Mouse (Mus musculus) heart, postnatal 0 days (tissue): ENCODE measurements at regions not wholly inside any gene's neighbourhood (a gene's known extent, or its start where the extent isn't known, plus 50 kb on each side); places are given as distances from the start of the nearest gene placed in this dataset.

Source experiments
- ATAC-seq: fragments of 200-750 bp; cut with Nextera tagmentation; 2 replicates; pipeline ENCODE4 v1.8.0; 2017; ENCODE audit warnings: low read depth, moderate number of reproducible peaks, moderate library complexity; ENCODE audit not compliant: insufficient read depth
- DNase-seq: peaks from one replicate; pipeline ENCODE4 v3.0.0-alpha.2; 2016; ENCODE audit warnings: low spot score
- H3K27ac ChIP-seq: fragments of 300-500 bp; sonication (generic); 2 replicates; pipeline ENCODE4 v1.5.1; 2014; ENCODE audit warnings: low read depth, mild to moderate bottlenecking
- H3K27me3 ChIP-seq: fragments of 300-500 bp; sonication (generic); 2 replicates; pipeline ENCODE4 v1.6.1; 2014; ENCODE audit warnings: low read length, mixed read lengths; ENCODE audit not compliant: control insufficient read depth, insufficient read depth
- H3K36me3 ChIP-seq: fragments of 300-500 bp; sonication (generic); replicated peaks from 2 replicates; pipeline ENCODE4 v1.6.1; 2014; ENCODE audit warnings: low read length, mixed read lengths; ENCODE audit not compliant: control insufficient read depth, insufficient read depth
- H3K4me1 ChIP-seq: fragments of 300-500 bp; sonication (generic); 2 replicates; pipeline ENCODE4 v1.6.1; 2014; ENCODE audit warnings: antibody characterized with exemption; ENCODE audit not compliant: control insufficient read depth, insufficient read depth
- H3K4me2 ChIP-seq: fragments of 300-500 bp; sonication (generic); 2 replicates; pipeline ENCODE4 v1.6.1; 2014; ENCODE audit warnings: low read depth, mild to moderate bottlenecking, low read length, moderate library complexity
- H3K4me3 ChIP-seq: fragments of 300-500 bp; sonication (generic); 2 replicates; pipeline ENCODE4 v1.5.1; 2014; ENCODE audit warnings: low read depth, low read length
- H3K9ac ChIP-seq: fragments of 300-500 bp; sonication (generic); replicated peaks from 2 replicates; pipeline ENCODE4 v1.6.1; 2014; ENCODE audit warnings: low read depth, low read length, mixed read lengths
- H3K9me3 ChIP-seq: fragments of 300-500 bp; sonication (generic); replicated peaks from 2 replicates; pipeline ENCODE4 v1.6.1; 2016; ENCODE audit warnings: low read length; ENCODE audit not compliant: control insufficient read depth
- CTCF ChIP-seq: IDR thresholded peaks from 2 replicates; pipeline ENCODE4 v1.5.1; 2016; ENCODE audit warnings: antibody characterized with exemption, control low read depth, low read depth
- EP300 ChIP-seq: IDR thresholded peaks from 2 replicates; pipeline ENCODE4 v1.6.1; 2016; ENCODE audit warnings: antibody characterized with exemption, low read depth
- WGBS: fragments of 180-500 bp; shearing (Covaris S2); extraction: QIAGEN DNeasy Blood & Tissue Kit; methylation state at CpG from one replicate; pipeline ENCODE4 v1.1.7; 2014; 5-methylcytosine and 5-hydroxymethylcytosine counted together

GRCm38 (mm10) chr6:59498800-59499199 lies 72.7 kb upstream of the Gprin3 start:
- ATAC-seq = no peak

GRCm38 (mm10) chr6:59498079-59498478 lies 72.0 kb upstream of the Gprin3 start:
- Histone ChIP-seq H3K4me1 (no peaks in the 10 kb centered on the region), H3K36me3 (no peaks in the 10 kb centered on the region), H3K9me3 (no peaks in the 10 kb centered on the region), H3K4me2 (no peak overlapping the region), H3K27me3 (no peaks in the 10 kb centered on the region), H3K27ac (no peak overlapping the region), H3K4me3 (no peak overlapping the region), H3K9ac (no peak overlapping the region)
- WGBS = 31% methylated on average over 7 of the region's 7 CpGs
- DNase-seq (peak; percentile 13), ATAC-seq (no peak)
- peak; percentile 77 for TF ChIP-seq CTCF
- TF ChIP-seq EP300 = no peak

More at GRCm38 (mm10) chr6:59498800-59499199, 72.7 kb upstream of the Gprin3 start:
- no peaks in the 10 kb centered on the region for H3K4me1 ChIP-seq
- TF ChIP-seq EP300 = no peak
- no peak for TF ChIP-seq CTCF
- H3K27me3 ChIP-seq = no peaks in the 10 kb centered on the region
- H3K9ac ChIP-seq = no peak overlapping the region
- no peak overlapping the region for H3K4me2 ChIP-seq
- no peak for DNase-seq
- WGBS = 53% methylated on average over 1 of the region's 1 CpGs
- H3K9me3 ChIP-seq = no peaks in the 10 kb centered on the region
- no peak overlapping the region for H3K4me3 ChIP-seq
- H3K36me3 ChIP-seq = no peaks in the 10 kb centered on the region
- H3K27ac ChIP-seq = no peak overlapping the region

GRCm38 (mm10) chr6:59489001-59489575 lies 63.0 kb upstream of the Gprin3 start:
- Histone ChIP-seq H3K27me3 (no peaks in the 10 kb centered on the region), H3K4me2 (no peak overlapping the region), H3K9me3 (no peaks in the 10 kb centered on the region; the same call in 1 of the 2 replicates), H3K27ac (no peak overlapping the region), H3K9ac (no peak overlapping the region), H3K4me1 (no peaks in the 10 kb centered on the region), H3K4me3 (no peak overlapping the region), H3K36me3 (no peaks in the 10 kb centered on the region)
- DNase-seq (no peak), ATAC-seq (no peak)
- TF ChIP-seq EP300 (no peak), CTCF (no peak)
- WGBS = 65% methylated on average over 3 of the region's 3 CpGs

- H3K36me3 ChIP-seq = no peaks in the 10 kb centered on the region
- DNase-seq = no peak
- no peak overlapping the region for H3K4me3 ChIP-seq
- H3K27me3 ChIP-seq = no peaks in the 10 kb centered on the region
- H3K4me1 ChIP-seq = no peaks in the 10 kb centered on the region
- no peak overlapping the region for H3K4me2 ChIP-seq
- H3K9ac ChIP-seq = no peak overlapping the region
- TF ChIP-seq CTCF = no peak
- TF ChIP-seq EP300 = no peak
- ATAC-seq = no peak
- 89% methylated on average over 1 of the region's 1 CpGs for WGBS
- H3K9me3 ChIP-seq = no peaks in the 10 kb centered on the region; the same call in 1 of the 2 replicates
- H3K27ac ChIP-seq = no peak overlapping the region
Measured at GRCm38 (mm10) chr6:59488386-59488785, 62.3 kb upstream of the Gprin3 start.

- Histone ChIP-seq H3K9me3 (no peaks in the 10 kb centered on the region), H3K9ac (no peak overlapping the region), H3K4me1 (no peaks in the 10 kb centered on the region), H3K27me3 (no peaks in the 10 kb centered on the region), H3K4me2 (no peak overlapping the region), H3K27ac (no peak overlapping the region), H3K4me3 (no peak overlapping the region), H3K36me3 (no peaks in the 10 kb centered on the region)
- TF ChIP-seq CTCF (no peak), EP300 (no peak)
- 90% methylated on average over 3 of the region's 3 CpGs for WGBS
- ATAC-seq (no peak), DNase-seq (no peak)
Measured at GRCm38 (mm10) chr6:59484004-59484403, 57.9 kb upstream of the Gprin3 start.

- no peak overlapping the region for H3K4me3 ChIP-seq
- TF ChIP-seq EP300 = no peak
- TF ChIP-seq CTCF = peak; percentile 77
- H3K27me3 ChIP-seq = no peaks in the 10 kb centered on the region
- no peaks in the 10 kb centered on the region for H3K9me3 ChIP-seq
- no peaks in the 10 kb centered on the region for H3K4me1 ChIP-seq
- no peaks in the 10 kb centered on the region for H3K36me3 ChIP-seq
- H3K9ac ChIP-seq = no peak overlapping the region
- ATAC-seq = peak; percentile 39; the same call in 1 of the 2 replicates
- no peak overlapping the region for H3K4me2 ChIP-seq
- H3K27ac ChIP-seq = no peak overlapping the region
- 11% methylated on average over 3 of the region's 3 CpGs for WGBS
- DNase-seq = peak; percentile 69
Measured at GRCm38 (mm10) chr6:59483587-59483986, 57.5 kb upstream of the Gprin3 start.
